Mouse (Mus musculus) heart, embryonic 13.5 days (tissue): ENCODE data around the gene Sohlh2. TPM values are rescaled to one million over a fixed set of nuclear protein-coding genes. Genes with fewer than 3 reads are reported as not detected.

ENCODE experiments used
- ATAC-seq: fragments of 200-750 bp; cut with Nextera tagmentation; 2 replicates; pipeline ENCODE4 v1.8.0; 2017; ENCODE audit warnings: moderate TSS enrichment; ENCODE audit not compliant: insufficient number of reproducible peaks, low FRiP score, low TSS enrichment; ENCODE audit errors: extremely low read depth
- H3K27ac ChIP-seq: fragments of 300-500 bp; sonication (generic); replicated peaks from 2 replicates; pipeline ENCODE4 v1.5.1; 2015; ENCODE audit warnings: moderate library complexity, mild to moderate bottlenecking, inconsistent platforms
- H3K27me3 ChIP-seq: fragments of 300-500 bp; sonication (generic); replicated peaks from 2 replicates; pipeline ENCODE4 v1.6.1; 2015; ENCODE audit warnings: mild to moderate bottlenecking, inconsistent platforms
- H3K36me3 ChIP-seq: fragments of 300-500 bp; sonication (generic); 2 replicates; pipeline ENCODE4 v1.6.1; 2015; ENCODE audit warnings: mild to moderate bottlenecking, inconsistent platforms
- H3K4me1 ChIP-seq: fragments of 300-500 bp; sonication (generic); 2 replicates; pipeline ENCODE4 v1.6.1; 2015; ENCODE audit warnings: inconsistent platforms
- H3K4me2 ChIP-seq: fragments of 300-500 bp; sonication (generic); 2 replicates; pipeline ENCODE4 v1.6.1; 2015; ENCODE audit warnings: inconsistent platforms, mild to moderate bottlenecking, moderate library complexity
- H3K4me3 ChIP-seq: fragments of 300-500 bp; sonication (generic); 2 replicates; pipeline ENCODE4 v1.5.1; 2015; ENCODE audit warnings: moderate library complexity, mild to moderate bottlenecking, inconsistent platforms
- H3K9ac ChIP-seq: fragments of 300-500 bp; sonication (generic); 2 replicates; pipeline ENCODE4 v1.6.1; 2015; ENCODE audit warnings: inconsistent platforms, mild to moderate bottlenecking, moderate library complexity
- H3K9me3 ChIP-seq: fragments of 300-500 bp; sonication (generic); 2 replicates; pipeline ENCODE4 v1.6.1; 2016; ENCODE audit warnings: inconsistent platforms
- WGBS: fragments of 180-500 bp; shearing (Covaris S2); methylation state at CpG from one replicate; pipeline ENCODE4 v1.1.7; 2015; ENCODE audit warnings: mixed read lengths; 5-methylcytosine and 5-hydroxymethylcytosine counted together
- polyA plus RNA-seq: library from polyadenylated mRNA; unstranded; fragments of >200 nt; fragmentation: Nextera tagmentation; extraction: Ambion mirVana; gene quantifications from 2 replicates; pipeline ENCODE4 v1.2.1, GENCODE M21; 2015

Sohlh2 gene
- polyA plus RNA-seq: not detected in 2 replicates

- no peak within 1 kb of the TSS for H3K9ac ChIP-seq
- H3K4me3 ChIP-seq: no peak within 1 kb of the TSS
- 88% methylated on average over 22 of the region's 22 CpGs for WGBS
- H3K9me3 ChIP-seq: 0 out of 2 replicates have a peak, but pooled peaks cover 4% of the 10 kb centered on the region
- H3K27me3 ChIP-seq: no peaks in the 10 kb centered on the region
- H3K4me1 ChIP-seq: peaks cover 9% of the 10 kb centered on the region
- no peak within 1 kb of the TSS for H3K4me2 ChIP-seq
- no peak within 1 kb of the TSS for H3K27ac ChIP-seq
- H3K36me3 ChIP-seq: no peaks in the 10 kb centered on the region
- ATAC-seq: no peak
Observed at GRCm38 (mm10) chr3:55181766-55182165, at the start of gene Sohlh2. TSS of gene Sohlh2 (plus strand) at chr3:55182028.

- Histone ChIP-seq H3K4me2 (no peak within 1 kb of the TSS), H3K27me3 (no peaks in the 10 kb centered on the region), H3K4me3 (no peak within 1 kb of the TSS), H3K9me3 (no peaks in the 10 kb centered on the region), H3K9ac (no peak within 1 kb of the TSS), H3K4me1 (no peaks in the 10 kb centered on the region), H3K27ac (no peak within 1 kb of the TSS), H3K36me3 (peaks cover 76% of the 10 kb centered on the region)
- ATAC-seq: no peak
Observed at GRCm38 (mm10) chr3:55137039-55137438, 44.8 kb upstream of the Sohlh2 start, which contains the start of gene Ccdc169. TSS of gene Ccdc169 (plus strand) at chr3:55137339.

GRCm38 (mm10) chr3:55139837-55140236 is 42.0 kb upstream of the Sohlh2 start:
- no peak for ATAC-seq
- Histone ChIP-seq H3K4me2 (no peak overlapping the region), H3K36me3 (peaks cover 48% of the 10 kb centered on the region), H3K4me1 (no peaks in the 10 kb centered on the region), H3K9ac (no peak overlapping the region), H3K27ac (no peak overlapping the region), H3K27me3 (no peaks in the 10 kb centered on the region), H3K4me3 (no peak overlapping the region), H3K9me3 (no peaks in the 10 kb centered on the region)
- WGBS: 91% methylated on average over 12 of the region's 12 CpGs

- Histone ChIP-seq H3K4me1 (no peaks in the 10 kb centered on the region), H3K4me2 (no peak overlapping the region), H3K27ac (no peak overlapping the region), H3K9ac (no peak overlapping the region), H3K36me3 (peaks cover 33% of the 10 kb centered on the region), H3K4me3 (no peak overlapping the region), H3K27me3 (no peaks in the 10 kb centered on the region), H3K9me3 (no peaks in the 10 kb centered on the region)
- ATAC-seq: no peak
- 90% methylated on average over 2 of the region's 2 CpGs for WGBS
Observed at GRCm38 (mm10) chr3:55141401-55141800, 40.4 kb upstream of the Sohlh2 start.

- no peaks in the 10 kb centered on the region for H3K9me3 ChIP-seq
- H3K27ac ChIP-seq: no peak overlapping the region
- H3K4me1 ChIP-seq: no peaks in the 10 kb centered on the region
- H3K27me3 ChIP-seq: no peaks in the 10 kb centered on the region
- 82% methylated on average over 4 of the region's 4 CpGs for WGBS
- H3K4me3 ChIP-seq: no peak overlapping the region
- H3K9ac ChIP-seq: no peak overlapping the region
- no peak overlapping the region for H3K4me2 ChIP-seq
- ATAC-seq: no peak
- 0 out of 2 replicates have a peak, but pooled peaks cover 2% of the 10 kb centered on the region for H3K36me3 ChIP-seq
Observed at GRCm38 (mm10) chr3:55144916-55145315, 36.9 kb upstream of the Sohlh2 start.

- Histone ChIP-seq H3K4me2 (no peak overlapping the region), H3K36me3 (no peaks in the 10 kb centered on the region), H3K9me3 (no peaks in the 10 kb centered on the region), H3K4me3 (no peak overlapping the region), H3K4me1 (no peaks in the 10 kb centered on the region), H3K27ac (no peak overlapping the region), H3K9ac (no peak overlapping the region), H3K27me3 (no peaks in the 10 kb centered on the region)
- no peak for ATAC-seq
- WGBS: 66% methylated on average over 6 of the region's 6 CpGs
Observed at GRCm38 (mm10) chr3:55146441-55146840, 35.4 kb upstream of the Sohlh2 start.

- Histone ChIP-seq H3K4me2 (no peak overlapping the region), H3K27ac (no peak overlapping the region), H3K27me3 (no peaks in the 10 kb centered on the region), H3K9ac (no peak overlapping the region), H3K4me1 (no peaks in the 10 kb centered on the region), H3K9me3 (no peaks in the 10 kb centered on the region), H3K36me3 (no peaks in the 10 kb centered on the region), H3K4me3 (no peak overlapping the region)
- 58% methylated on average over 2 of the region's 2 CpGs for WGBS
- ATAC-seq: no peak
Observed at GRCm38 (mm10) chr3:55147156-55147555, 34.7 kb upstream of the Sohlh2 start.

- ATAC-seq: no peak
- no peaks in the 10 kb centered on the region for H3K4me1 ChIP-seq
- H3K4me2 ChIP-seq: no peak overlapping the region
- 46% methylated on average over 3 of the region's 3 CpGs for WGBS
- no peak overlapping the region for H3K4me3 ChIP-seq
- H3K27me3 ChIP-seq: no peaks in the 10 kb centered on the region
- H3K9me3 ChIP-seq: no peaks in the 10 kb centered on the region
- H3K36me3 ChIP-seq: no peaks in the 10 kb centered on the region
- no peak overlapping the region for H3K9ac ChIP-seq
- H3K27ac ChIP-seq: no peak overlapping the region
Observed at GRCm38 (mm10) chr3:55148091-55148490, 33.7 kb upstream of the Sohlh2 start.

GRCm38 (mm10) chr3:55151656-55152433 is 30.0 kb upstream of the Sohlh2 start:
- Histone ChIP-seq H3K4me3 (no peak overlapping the region), H3K9ac (no peak overlapping the region), H3K27me3 (no peaks in the 10 kb centered on the region), H3K27ac (no peak overlapping the region), H3K9me3 (no peaks in the 10 kb centered on the region), H3K36me3 (no peaks in the 10 kb centered on the region), H3K4me2 (no peak overlapping the region), H3K4me1 (peaks cover 12% of the 10 kb centered on the region; the same call in 1 of the 2 replicates)
- 40% methylated on average over 7 of the region's 7 CpGs for WGBS
- no peak for ATAC-seq

GRCm38 (mm10) chr3:55152673-55153334 is 29.0 kb upstream of the Sohlh2 start:
- H3K4me1 ChIP-seq: peaks cover 12% of the 10 kb centered on the region; the same call in 1 of the 2 replicates
- H3K9ac ChIP-seq: no peak overlapping the region
- no peaks in the 10 kb centered on the region for H3K27me3 ChIP-seq
- no peaks in the 10 kb centered on the region for H3K9me3 ChIP-seq
- no peak overlapping the region for H3K4me2 ChIP-seq
- H3K27ac ChIP-seq: no peak overlapping the region
- 59% methylated on average over 6 of the region's 6 CpGs for WGBS
- no peaks in the 10 kb centered on the region for H3K36me3 ChIP-seq
- H3K4me3 ChIP-seq: no peak overlapping the region
- no peak for ATAC-seq

- Histone ChIP-seq H3K27ac (no peak overlapping the region), H3K4me1 (peaks cover 12% of the 10 kb centered on the region; the same call in 1 of the 2 replicates), H3K4me3 (no peak overlapping the region), H3K9ac (no peak overlapping the region), H3K27me3 (no peaks in the 10 kb centered on the region), H3K4me2 (no peak overlapping the region), H3K9me3 (no peaks in the 10 kb centered on the region), H3K36me3 (no peaks in the 10 kb centered on the region)
- no peak for ATAC-seq
- 69% methylated on average over 7 of the region's 7 CpGs for WGBS
Observed at GRCm38 (mm10) chr3:55154163-55154562, 27.7 kb upstream of the Sohlh2 start.
